Mouse (Mus musculus): ENCODE measurements at regions not wholly inside any gene's neighbourhood (a gene's known extent, or its start where the extent isn't known, plus 50 kb on each side); places are given as distances from the start of the nearest gene placed in this dataset.

DNA sequence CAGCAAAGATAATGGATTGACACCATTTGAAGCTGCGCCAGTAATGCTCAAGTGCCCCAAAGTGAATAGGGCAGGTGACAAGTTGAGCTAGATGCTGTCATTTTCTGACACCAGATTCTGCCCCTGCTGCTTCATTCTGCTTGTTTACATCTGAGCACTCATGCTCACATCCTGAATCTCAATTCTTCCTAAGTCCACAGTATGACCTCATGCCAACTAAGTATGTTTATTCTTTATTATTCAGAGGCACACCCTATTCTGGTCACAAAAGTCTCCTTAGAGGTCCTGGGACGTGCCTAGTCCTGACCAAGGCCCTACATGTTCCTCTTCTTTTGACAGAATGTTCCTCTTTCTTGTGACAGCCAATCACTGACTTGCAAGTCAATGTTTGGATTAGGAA, 938.1 kb downstream of the Robo2 start:
- no peaks in the 10 kb centered on the region for H3K36me3 ChIP-seq
- no peak overlapping the region for H3K9ac ChIP-seq (replicated peaks)
- no peak overlapping the region for H3K27ac ChIP-seq
- no peak for ATAC-seq
- no peaks in the 10 kb centered on the region for H3K4me1 ChIP-seq (replicated peaks)
- no peak overlapping the region for H3K4me2 ChIP-seq (replicated peaks)
- H3K27me3 ChIP-seq: no peaks in the 10 kb centered on the region
- no peaks in the 10 kb centered on the region for H3K9me3 ChIP-seq
- H3K4me3 ChIP-seq (replicated peaks): no peak overlapping the region
- 71% methylated on average over 2 of the region's 2 CpGs for WGBS

- no peaks in the 10 kb centered on the region for H3K36me3 ChIP-seq
- H3K27me3 ChIP-seq: no peaks in the 10 kb centered on the region
- no peak for ATAC-seq
- H3K27ac ChIP-seq: no peak overlapping the region
- no peak overlapping the region for H3K4me2 ChIP-seq (replicated peaks)
- no peaks in the 10 kb centered on the region for H3K9me3 ChIP-seq
- no peak overlapping the region for H3K9ac ChIP-seq (replicated peaks)
- no peak overlapping the region for H3K4me3 ChIP-seq (replicated peaks)
- 75% methylated on average over 5 of the region's 5 CpGs for WGBS
- H3K4me1 ChIP-seq (replicated peaks): no peaks in the 10 kb centered on the region
Measured at GRCm38 (mm10) chr16:73471547-73471946, 940.1 kb downstream of the Robo2 start.

DNA sequence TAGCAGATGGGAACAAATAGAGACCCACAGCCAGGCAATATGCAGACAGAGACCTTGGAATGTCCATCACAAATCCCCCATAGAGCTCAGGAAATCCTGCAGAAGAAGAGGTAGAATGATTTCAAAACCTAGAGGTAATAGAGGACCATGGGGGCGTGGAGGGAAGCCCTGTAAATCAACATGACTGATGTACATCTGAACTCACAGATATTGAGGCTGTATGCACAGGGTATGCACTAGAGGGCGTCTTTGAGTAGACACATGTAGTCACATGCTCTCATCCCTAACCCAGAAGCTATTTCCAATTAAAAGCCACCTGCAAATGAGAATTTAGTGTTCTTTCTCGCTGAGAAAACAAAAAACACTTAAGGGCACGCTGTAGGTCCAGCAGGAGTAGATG, 941.1 kb downstream of the Robo2 start:
- no peaks in the 10 kb centered on the region for H3K4me1 ChIP-seq (replicated peaks)
- H3K27ac ChIP-seq: no peak overlapping the region
- no peaks in the 10 kb centered on the region for H3K36me3 ChIP-seq
- no peak overlapping the region for H3K9ac ChIP-seq (replicated peaks)
- no peaks in the 10 kb centered on the region for H3K9me3 ChIP-seq
- H3K4me2 ChIP-seq (replicated peaks): no peak overlapping the region
- no peak for ATAC-seq
- 60% methylated on average over 4 of the region's 4 CpGs for WGBS
- H3K27me3 ChIP-seq: no peaks in the 10 kb centered on the region
- no peak overlapping the region for H3K4me3 ChIP-seq (replicated peaks)

- H3K27ac ChIP-seq: no peak overlapping the region
- ATAC-seq: no peak
Measured at GRCm38 (mm10) chr16:73466296-73466695, 945.3 kb downstream of the Robo2 start.

GRCm38 (mm10) chr16:73462516-73462915, 949.1 kb downstream of the Robo2 start:
- Histone ChIP-seq H3K4me3 (replicated peaks) (no peak overlapping the region), H3K27me3 (no peaks in the 10 kb centered on the region), H3K36me3 (no peaks in the 10 kb centered on the region), H3K4me2 (replicated peaks) (no peak overlapping the region), H3K9me3 (no peaks in the 10 kb centered on the region), H3K4me1 (replicated peaks) (no peaks in the 10 kb centered on the region), H3K9ac (replicated peaks) (no peak overlapping the region), H3K27ac (no peak overlapping the region)
- no peak for ATAC-seq
- 90% methylated on average over 4 of the region's 4 CpGs for WGBS

More at GRCm38 (mm10) chr16:73466296-73466695, 945.3 kb downstream of the Robo2 start:
- H3K4me3 ChIP-seq (replicated peaks): no peak overlapping the region
- H3K9me3 ChIP-seq: no peaks in the 10 kb centered on the region
- H3K27me3 ChIP-seq: no peaks in the 10 kb centered on the region
- no peak overlapping the region for H3K4me2 ChIP-seq (replicated peaks)
- no peaks in the 10 kb centered on the region for H3K4me1 ChIP-seq (replicated peaks)
- H3K9ac ChIP-seq (replicated peaks): no peak overlapping the region
- H3K36me3 ChIP-seq: no peaks in the 10 kb centered on the region
- WGBS: 90% methylated on average over 6 of the region's 6 CpGs

DNA sequence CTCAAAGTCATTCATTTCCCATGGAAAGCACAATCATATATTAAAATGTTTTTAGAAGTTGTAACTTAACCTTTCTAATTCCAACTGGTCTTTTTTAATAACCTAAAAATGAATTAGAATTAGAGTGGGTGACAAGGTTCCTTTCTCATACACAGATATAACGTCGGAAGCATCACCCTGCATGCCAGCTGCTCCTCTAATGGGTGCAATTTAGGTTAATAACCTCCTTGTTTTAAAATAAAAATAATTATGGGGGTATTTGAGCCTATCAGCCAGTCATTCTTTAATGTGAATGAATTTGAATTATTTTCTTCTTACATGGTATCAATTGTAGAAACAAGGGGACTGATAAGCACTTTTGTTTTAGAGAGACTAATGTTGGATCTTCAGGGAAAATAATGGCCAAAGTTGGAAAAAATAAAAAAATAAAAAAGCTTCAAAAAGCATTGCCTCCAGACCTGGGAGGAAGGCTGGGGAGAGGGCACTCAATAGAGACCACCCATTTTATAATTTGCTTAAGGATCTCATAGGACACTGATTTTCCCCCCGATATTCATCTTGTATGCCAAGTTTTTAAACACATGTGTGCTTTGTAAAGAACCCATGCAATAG, 960.9 kb downstream of the Robo2 start:
- no peak overlapping the region for H3K9ac ChIP-seq (replicated peaks)
- no peak overlapping the region for H3K4me3 ChIP-seq (replicated peaks)
- no peaks in the 10 kb centered on the region for H3K36me3 ChIP-seq
- no peaks in the 10 kb centered on the region for H3K4me1 ChIP-seq (replicated peaks)
- no peak for ATAC-seq
- H3K27ac ChIP-seq: no peak overlapping the region
- no peaks in the 10 kb centered on the region for H3K9me3 ChIP-seq
- H3K4me2 ChIP-seq (replicated peaks): no peak overlapping the region
- 86% methylated on average over 3 of the region's 3 CpGs for WGBS
- H3K27me3 ChIP-seq: no peaks in the 10 kb centered on the region

DNA sequence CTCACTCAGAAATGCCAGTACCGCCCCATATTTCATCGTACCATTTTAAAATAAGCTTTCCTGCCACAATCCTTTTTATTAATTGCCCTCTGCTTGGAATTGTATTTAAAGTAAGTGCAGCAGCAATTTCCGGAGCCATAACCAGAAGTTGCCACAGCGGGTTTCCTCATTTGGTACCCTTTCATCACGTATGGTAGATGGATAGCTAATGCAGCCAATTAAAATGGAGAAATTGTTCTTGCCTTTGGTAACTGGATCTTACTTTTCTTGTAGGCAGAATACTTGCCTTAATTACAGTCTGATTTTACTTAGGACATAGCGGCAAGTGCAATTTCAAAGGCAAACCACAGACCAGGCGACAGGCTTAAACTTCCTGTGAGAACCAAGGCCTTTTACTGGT, 961.8 kb downstream of the Robo2 start:
- H3K36me3 ChIP-seq: no peaks in the 10 kb centered on the region
- no peaks in the 10 kb centered on the region for H3K4me1 ChIP-seq (replicated peaks)
- no peaks in the 10 kb centered on the region for H3K27me3 ChIP-seq
- H3K9ac ChIP-seq (replicated peaks): no peak overlapping the region
- ATAC-seq: no peak
- no peaks in the 10 kb centered on the region for H3K9me3 ChIP-seq
- H3K4me2 ChIP-seq (replicated peaks): no peak overlapping the region
- H3K27ac ChIP-seq: no peak overlapping the region
- 88% methylated on average over 7 of the region's 7 CpGs for WGBS
- H3K4me3 ChIP-seq (replicated peaks): no peak overlapping the region

- no peak for ATAC-seq
- Histone ChIP-seq H3K27me3 (no peaks in the 10 kb centered on the region), H3K9ac (replicated peaks) (no peak overlapping the region), H3K4me3 (replicated peaks) (no peak overlapping the region), H3K27ac (no peak overlapping the region), H3K36me3 (no peaks in the 10 kb centered on the region), H3K4me1 (replicated peaks) (no peaks in the 10 kb centered on the region), H3K9me3 (no peaks in the 10 kb centered on the region), H3K4me2 (replicated peaks) (no peak overlapping the region)
- 85% methylated on average over 3 of the region's 3 CpGs for WGBS
Measured at GRCm38 (mm10) chr16:73435726-73436125, 975.9 kb downstream of the Robo2 start.

- ATAC-seq: no peak
- WGBS: 92% methylated on average over 5 of the region's 5 CpGs
Measured at GRCm38 (mm10) chr16:73424851-73425250, 986.8 kb downstream of the Robo2 start.

DNA sequence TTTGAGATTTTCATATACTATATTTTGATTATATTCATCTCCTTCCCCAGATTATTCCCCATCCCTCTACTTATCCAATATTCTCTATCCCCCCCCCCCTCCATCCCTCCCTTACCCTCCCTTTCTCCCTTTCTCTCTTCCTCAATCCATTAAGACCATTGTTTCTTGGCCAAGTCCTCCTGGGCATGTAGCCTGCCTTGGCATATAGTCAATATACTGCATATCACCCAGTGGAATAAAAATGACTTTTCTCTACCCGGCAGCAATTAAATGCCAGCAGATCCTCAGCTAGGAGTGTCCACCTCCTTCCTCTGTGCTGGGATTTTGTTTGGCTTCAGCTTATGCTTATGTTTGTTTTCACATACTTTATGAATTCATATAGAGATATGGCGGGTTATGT, 987.3 kb downstream of the Robo2 start:
- no peaks in the 10 kb centered on the region for H3K36me3 ChIP-seq
- no peak overlapping the region for H3K4me3 ChIP-seq (replicated peaks)
- WGBS: 92% methylated on average over 2 of the region's 2 CpGs
- H3K4me1 ChIP-seq (replicated peaks): no peaks in the 10 kb centered on the region
- 0 out of 2 replicates have a peak, but pooled peaks cover 3% of the 10 kb centered on the region for H3K9me3 ChIP-seq
- H3K4me2 ChIP-seq (replicated peaks): no peak overlapping the region
- no peak for ATAC-seq
- H3K27me3 ChIP-seq: no peaks in the 10 kb centered on the region
- H3K27ac ChIP-seq: no peak overlapping the region
- no peak overlapping the region for H3K9ac ChIP-seq (replicated peaks)

More at GRCm38 (mm10) chr16:73424851-73425250, 986.8 kb downstream of the Robo2 start:
- Histone ChIP-seq H3K4me2 (replicated peaks) (no peak overlapping the region), H3K4me1 (replicated peaks) (no peaks in the 10 kb centered on the region), H3K27me3 (no peaks in the 10 kb centered on the region), H3K9me3 (0 out of 2 replicates have a peak, but pooled peaks cover 3% of the 10 kb centered on the region), H3K4me3 (replicated peaks) (no peak overlapping the region), H3K9ac (replicated peaks) (no peak overlapping the region), H3K36me3 (no peaks in the 10 kb centered on the region), H3K27ac (no peak overlapping the region)

DNA sequence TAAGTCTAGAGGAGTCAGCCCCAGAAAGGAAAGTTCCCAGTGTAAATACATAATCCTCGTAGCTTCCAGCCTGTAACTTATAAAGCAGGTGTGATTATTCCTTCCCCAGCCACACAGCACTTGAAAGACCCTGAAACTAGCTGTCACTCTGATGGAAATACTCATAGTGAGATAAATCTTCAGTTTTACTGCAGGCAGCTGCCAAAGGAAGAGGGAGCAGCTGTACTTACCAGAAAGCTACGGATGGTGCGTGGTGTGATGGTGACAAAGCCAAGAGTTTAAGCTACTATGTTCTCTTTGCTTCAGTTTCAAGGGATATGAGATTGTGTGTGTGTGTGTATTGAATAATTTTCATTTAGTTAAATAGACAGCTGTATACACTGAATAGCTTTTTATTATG, 1007.1 kb downstream of the Robo2 start:
- Histone ChIP-seq H3K9me3 (no peaks in the 10 kb centered on the region), H3K4me3 (replicated peaks) (no peak overlapping the region), H3K27ac (no peak overlapping the region), H3K36me3 (no peaks in the 10 kb centered on the region), H3K4me2 (replicated peaks) (no peak overlapping the region), H3K27me3 (no peaks in the 10 kb centered on the region), H3K4me1 (replicated peaks) (0 out of 2 replicates have a peak, but pooled peaks cover 2% of the 10 kb centered on the region), H3K9ac (replicated peaks) (no peak overlapping the region)
- no peak for ATAC-seq
- WGBS: 58% methylated on average over 3 of the region's 3 CpGs

DNA sequence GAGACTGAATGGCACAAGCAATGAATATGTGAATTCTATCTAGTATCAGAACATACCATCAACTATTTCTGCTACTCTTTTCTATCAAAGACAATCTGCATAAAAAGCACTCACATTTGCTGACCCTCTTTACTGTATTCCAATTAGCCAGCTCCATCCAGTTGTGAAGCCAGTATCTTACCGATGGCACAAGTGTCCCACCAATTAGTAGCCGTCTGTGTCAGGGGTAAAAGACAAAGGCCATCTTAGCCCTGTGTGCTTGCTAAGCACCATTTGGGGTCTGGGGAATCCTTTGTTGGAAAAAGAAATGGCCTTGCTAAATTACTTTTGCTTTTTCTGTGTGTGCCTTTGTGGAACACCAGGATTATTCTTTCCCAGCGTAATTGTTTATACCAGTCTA, 1007.5 kb downstream of the Robo2 start:
- no peak overlapping the region for H3K9ac ChIP-seq (replicated peaks)
- ATAC-seq: no peak
- 0 out of 2 replicates have a peak, but pooled peaks cover 2% of the 10 kb centered on the region for H3K4me1 ChIP-seq (replicated peaks)
- H3K4me2 ChIP-seq (replicated peaks): no peak overlapping the region
- no peaks in the 10 kb centered on the region for H3K9me3 ChIP-seq
- 52% methylated on average over 3 of the region's 3 CpGs for WGBS
- no peaks in the 10 kb centered on the region for H3K36me3 ChIP-seq
- no peaks in the 10 kb centered on the region for H3K27me3 ChIP-seq
- no peak overlapping the region for H3K4me3 ChIP-seq (replicated peaks)
- no peak overlapping the region for H3K27ac ChIP-seq

GRCm38 (mm10) chr16:73379056-73379455, 1032.6 kb downstream of the Robo2 start:
- 37% methylated on average over 2 of the region's 2 CpGs for WGBS
- H3K27me3 ChIP-seq: no peaks in the 10 kb centered on the region
- no peaks in the 10 kb centered on the region for H3K4me1 ChIP-seq (replicated peaks)
- H3K4me2 ChIP-seq (replicated peaks): no peak overlapping the region
- H3K4me3 ChIP-seq (replicated peaks): no peak overlapping the region
- ATAC-seq: no peak
- no peaks in the 10 kb centered on the region for H3K9me3 ChIP-seq
- H3K9ac ChIP-seq (replicated peaks): no peak overlapping the region
- no peaks in the 10 kb centered on the region for H3K36me3 ChIP-seq
- H3K27ac ChIP-seq: no peak overlapping the region

All from midbrain, embryonic 13.5 days (tissue).